19 mouse cellular contexts compared by ENCODE assay signal in genomic region chr13:55183382-55183781, GRCm38 (mm10). TPM values are rescaled to one million over a fixed set of nuclear protein-coding genes. Genes with fewer than 3 reads are reported as not detected.
DNase-seq lines count a peak whose midpoint lies in the region; ATAC-seq lines count a peak whose summit lies in the region.
"Had no signal": no experiment of that assay in that cellular context is flagged by ENCODE, and none has a peak within 500 bp of the region (broad histone marks: within the 10 kb centered on the region; RNA-seq: fewer than 3 reads in every experiment).

No protein-coding gene starts in this region.

- no peak overlapping the region for H3K27ac ChIP-seq in liver, embryonic 13.5 days

- intact Hi-C loops in heart, postnatal 36 days (cut with DNase I), result loop anchor here (2.0 to 5.0 kb wide), 2 partner anchors 47 to 104 kb away; no protein-coding TSS in a partner anchor

- H3K36me3 ChIP-seq in liver, embryonic 13.5 days, result no peaks in the 10 kb centered on the region
- H3K36me3 ChIP-seq: hindbrain, embryonic 13.5 days; kidney, embryonic 15.5 days had no signal

- peaks cover 28% of the 10 kb centered on the region for H3K4me1 ChIP-seq in liver, embryonic 13.5 days (replicated peaks)

- no peak overlapping the region for H3K4me3 ChIP-seq in liver, embryonic 13.5 days (replicated peaks)
- H3K4me3 ChIP-seq: hindbrain, embryonic 13.5 days; kidney, embryonic 15.5 days; layer of hippocampus, adult 2 months; myocyte had no signal

- no peak overlapping the region for H3K4me2 ChIP-seq in liver, embryonic 13.5 days

- WGBS in liver, embryonic 13.5 days (ENCODE audit: insufficient replicate concordance), result 66% methylated on average over 6 of the region's 6 CpGs

- DNase-seq in heart, adult 11 months, result peak; percentile 90
- DNase-seq in heart, postnatal 36 days, result no peak
- DNase-seq in 3T3-L1 (ENCODE audit: low read depth, low spot score), result peak; percentile 79
- DNase-seq in adrenal gland, postnatal 10 days, result peak; percentile 61
- DNase-seq in liver, embryonic 13.5 days, result no peak
- no peak for DNase-seq in right cerebral cortex, adult 2 months (ENCODE audit: low spot score in 2 of 2)
- DNase-seq in thymus, adult 18-20 months, result no peak

- H3K9me3 ChIP-seq in liver, embryonic 13.5 days (replicated peaks), result no peaks in the 10 kb centered on the region
- H3K9me3 ChIP-seq: hindbrain, embryonic 13.5 days; kidney, embryonic 15.5 days had no signal

- H3K27me3 ChIP-seq in liver, embryonic 13.5 days, result no peaks in the 10 kb centered on the region
- H3K27me3 ChIP-seq: kidney, embryonic 15.5 days had no signal

- 0 out of 2 replicates have a peak, but pooled peaks have one; percentile 6 for ATAC-seq in liver, embryonic 13.5 days (ENCODE audit: low read depth)
- no peak for ATAC-seq in megakaryocyte progenitor cell, adult 5-6 weeks (replicated peaks; ENCODE audit: poor library complexity)

- H3K9ac ChIP-seq in liver, embryonic 13.5 days, result no peak overlapping the region
- H3K9ac ChIP-seq: lung, embryonic 14.5 days had no signal

RNA-seq across cellular contexts. Expression of gene Nsd1, which starts 26.2 kb away (rescaled TPM):
- 10 to 100 TPM; 57.8 to 62.0 TPM for total RNA-seq in heart, postnatal 36 days (2021)
- total RNA-seq in adrenal gland, postnatal 10 days (2021), result 100 to 1,000 TPM in 1 of 2 experiments, 10 to 100 TPM in 1; 99.2 to 130 TPM
- polyA plus RNA-seq in liver, embryonic 13.5 days (2015; fragmentation: Nextera tagmentation; extraction: Ambion mirVana), result 15.5 and 19.8 TPM in 2 replicates
- 90.4 and 94.9 TPM in 2 replicates for total RNA-seq in megakaryocyte progenitor cell, adult 5-6 weeks (2015)
- total RNA-seq in megakaryocyte progenitor cell, adult 5-6 weeks (2017), result 74.5 and 89.7 TPM in 2 replicates

RNA-seq across cellular contexts. Expression of gene Fgfr4, which starts 30.9 kb away (rescaled TPM):
- under 1 TPM; 0.36 to 0.73 TPM for total RNA-seq in heart, postnatal 36 days (2021)
- total RNA-seq in adrenal gland, postnatal 10 days (2021), result 10 to 100 TPM; 22.3 to 28.2 TPM
- 4.2 and 5.4 TPM in 2 replicates for polyA plus RNA-seq in liver, embryonic 13.5 days (2015; fragmentation: Nextera tagmentation; extraction: Ambion mirVana)
- not detected in 2 replicates for total RNA-seq in megakaryocyte progenitor cell, adult 5-6 weeks (2015)
- total RNA-seq in megakaryocyte progenitor cell, adult 5-6 weeks (2017), result not detected in 2 replicates

RNA-seq across cellular contexts. Expression of gene Gm17617, which starts 50.0 kb away (rescaled TPM):
- total RNA-seq in heart, postnatal 36 days (2021), result not detected
- total RNA-seq in adrenal gland, postnatal 10 days (2021), result not detected
- polyA plus RNA-seq in liver, embryonic 13.5 days (2015; fragmentation: Nextera tagmentation; extraction: Ambion mirVana), result not detected in 2 replicates
- not detected in 2 replicates for total RNA-seq in megakaryocyte progenitor cell, adult 5-6 weeks (2015)
- not detected in 2 replicates for total RNA-seq in megakaryocyte progenitor cell, adult 5-6 weeks (2017)
- total RNA-seq: gastrocnemius, postnatal 14 days; layer of hippocampus, adult 2 months; left cerebral cortex, postnatal 25 days had no signal
- polyA plus RNA-seq: cerebellum, adult 2 months; forebrain, embryonic 16.5 days; heart, embryonic 14.5 days; hindbrain, embryonic 13.5 days; kidney, embryonic 15.5 days; lung, embryonic 14.5 days; midbrain, embryonic 11.5 days; myocyte had no signal

Comparison
In these comparisons a context has a peak if more than half of its experiments do, and no peak if none do; other contexts are left out.
1. DNase-seq: peak in heart, adult 11 months (single experiment), 3T3-L1 (single experiment) and adrenal gland, postnatal 10 days (single experiment); none in heart, postnatal 36 days (0 of 2), liver, embryonic 13.5 days (single experiment), right cerebral cortex, adult 2 months (0 of 2) and thymus, adult 18-20 months (0 of 2).
2. RNA of gene Fgfr4, which starts 30.9 kb away (total RNA-seq): 22.3 to 28.2 TPM in adrenal gland, postnatal 10 days; 0.36 to 0.73 TPM in heart, postnatal 36 days and not detected in megakaryocyte progenitor cell, adult 5-6 weeks; every median in the first group is over 10 times any median in the second.